ENCODE assay signal across 26 mouse cellular contexts in genomic region chr13:109883636-109884035, GRCm38 (mm10).
A peak's percentile ranks its signal among the peaks of the same experiment; 100 is the strongest.
DNase-seq lines count a peak whose midpoint lies in the region; ATAC-seq and TF ChIP-seq lines count a peak whose summit lies in the region.
"Had no signal": no experiment of that assay in that cellular context is flagged by ENCODE, and none has a peak within 500 bp of the region (broad histone marks: within the 10 kb centered on the region; RNA-seq: fewer than 3 reads in every experiment).

No protein-coding gene starts in this region.

- no peak overlapping the region for H3K9ac ChIP-seq in MEL (ENCODE audit: control insufficient read depth, low read depth, low read length, poor library complexity, severe bottlenecking)
- H3K9ac ChIP-seq: embryonic facial prominence, embryonic 12.5 days; embryonic facial prominence, embryonic 15.5 days; forebrain, embryonic 13.5 days; forebrain, embryonic 15.5 days; forebrain, postnatal 0 days had no signal

- TF ChIP-seq RAD21 in MEL (IDR thresholded peaks at IDR 0.05; ENCODE audit: low read depth, low read length): no peak

- ATAC-seq in erythroblast, adult 5-6 weeks (replicated peaks; ENCODE audit: low FRiP score, poor library complexity, severe bottlenecking): no peak
- ATAC-seq: activated CD4-positive, CD25-positive, alpha-beta regulatory T cell, adult 4 months; CD4-positive, CD25-positive, alpha-beta regulatory T cell, adult 4 months; forebrain, embryonic 13.5 days; forebrain, embryonic 15.5 days; forebrain, postnatal 0 days; Patski had no signal

- H3K79me2 ChIP-seq in MEL (ENCODE audit: control insufficient read depth, insufficient read depth, low read length, poor library complexity): peaks cover 3% of the 10 kb centered on the region; the same call in 1 of the 2 replicates

- peaks cover 6 to 13% of the 10 kb centered on the region in 2 experiments; a peak in 3 of 4 replicates for H3K4me1 ChIP-seq in MEL (ENCODE audit: control insufficient read depth in 1 of 2, insufficient read depth in 2 of 2, low read length in 2 of 2)
- H3K4me1 ChIP-seq: forebrain, embryonic 13.5 days; forebrain, embryonic 15.5 days had no signal

- TF ChIP-seq CTCF in MEL (IDR thresholded peaks at IDR 0.05 in 2 of 3, conservative IDR thresholded peaks at IDR 0.05 in 1 of 3; ENCODE audit: control insufficient read depth in 1 of 3, insufficient read depth in 1 of 3, low read depth in 2 of 3, low read length in 3 of 3, poor library complexity in 1 of 3, severe bottlenecking in 1 of 3): no peak

- no peak overlapping the region for H3K4me3 ChIP-seq in MEL (ENCODE audit: control insufficient read depth in 1 of 2, insufficient read depth in 1 of 2, low read depth in 2 of 2, low read length in 2 of 2)
- H3K4me3 ChIP-seq: embryonic facial prominence, embryonic 12.5 days; embryonic facial prominence, embryonic 15.5 days; forebrain, embryonic 13.5 days; forebrain, embryonic 15.5 days had no signal

- no peaks in the 10 kb centered on the region for H3K27me3 ChIP-seq in MEL (ENCODE audit: control insufficient read depth in 1 of 2, insufficient read depth in 2 of 2, low read length in 2 of 2)
- H3K27me3 ChIP-seq: CH12.LX; embryonic facial prominence, embryonic 12.5 days; embryonic facial prominence, embryonic 15.5 days; forebrain, embryonic 13.5 days; forebrain, embryonic 15.5 days; Patski had no signal

- no peaks in the 10 kb centered on the region for H3K9me3 ChIP-seq in MEL (replicated peaks; ENCODE audit: insufficient read depth, low read length)
- H3K9me3 ChIP-seq: embryonic facial prominence, embryonic 12.5 days; embryonic facial prominence, embryonic 15.5 days; forebrain, embryonic 13.5 days; forebrain, embryonic 15.5 days; G1E had no signal

- H3K27ac ChIP-seq in MEL (ENCODE audit: control insufficient read depth, low read depth, low read length): no peak overlapping the region; the same call in 1 of the 2 replicates
- H3K27ac ChIP-seq: embryonic facial prominence, embryonic 12.5 days; embryonic facial prominence, embryonic 15.5 days; forebrain, embryonic 13.5 days; forebrain, embryonic 15.5 days had no signal

- H3K36me3 ChIP-seq in MEL (ENCODE audit: control insufficient read depth in 1 of 2, insufficient read depth in 2 of 2, low read length in 2 of 2): peaks cover 0 to 18% of the 10 kb centered on the region in 2 experiments; a peak in 2 of 4 replicates
- H3K36me3 ChIP-seq: embryonic facial prominence, embryonic 12.5 days; embryonic facial prominence, embryonic 15.5 days; forebrain, embryonic 15.5 days had no signal

- no peak for TF ChIP-seq EP300 in MEL (IDR thresholded peaks at IDR 0.05; ENCODE audit: low read depth in 1 of 2, low read length in 2 of 2)

- TF ChIP-seq POLR2A in MEL (IDR thresholded peaks at IDR 0.05; ENCODE audit: control insufficient read depth in 1 of 2, insufficient read depth in 1 of 2, low read depth in 1 of 2, low read length in 2 of 2, poor library complexity in 1 of 2): no peak

- DNase-seq in 3T3-L1 (ENCODE audit: low read depth, low spot score): peak; percentile 28
- DNase-seq in MEL (ENCODE audit: low read depth, low spot score): peak; percentile 59
- DNase-seq in brain, adult 2 months (ENCODE audit: low read depth, low spot score): peak; percentile 35
- DNase-seq in urinary bladder, adult 2 months (ENCODE audit: low spot score): no peak
- DNase-seq: adrenal gland, adult 8-10 months; adrenal gland, postnatal 14 days; adrenal gland, postnatal 36 days; B cell, adult 2 months; cerebellum, adult 11 months; cerebellum, adult 18-20 months; cerebellum, adult 8-10 months; cerebellum, adult 9-11 months; cerebellum, postnatal 14 days; cerebellum, postnatal 36 days; embryo, embryonic 11 days; forebrain, postnatal 0 days had no signal

TF ChIP-seq in MEL, 35 proteins besides CTCF, POLR2A, EP300 and RAD21:
- no peak for TF ChIP-seq ELF1 (IDR thresholded peaks at IDR 0.05; ENCODE audit: low read depth, low read length)
